Mouse (Mus musculus) CH12.LX (cell line): ENCODE measurements around the gene Tmem54.

Experiments used
- CTCF ChIP-seq, 2 experiments: IDR thresholded peaks in 1 of 2; conservative IDR thresholded peaks in 1 of 2; 2 replicates each; pipeline ENCODE4 v1.5.1; 2011 to 2012; ENCODE audit warnings: low read depth in 2 of 2, low read length in 2 of 2, improper control_type of control experiment in 1 of 2, inconsistent platforms in 1 of 2, mild to moderate bottlenecking in 1 of 2, moderate library complexity in 1 of 2
- E2F4 ChIP-seq: IDR thresholded peaks from 2 replicates; pipeline ENCODE4 v1.6.1; 2011; ENCODE audit warnings: low read depth, low read length, improper control_type of control experiment; ENCODE audit not compliant: insufficient replicate concordance
- ELF1 ChIP-seq: IDR thresholded peaks from 2 replicates; pipeline ENCODE4 v1.6.1; 2014; ENCODE audit warnings: low read depth, mild to moderate bottlenecking, inconsistent platforms, low read length, improper control_type of control experiment
- EP300 ChIP-seq: IDR thresholded peaks from 2 replicates; pipeline ENCODE4 v1.6.1; 2011; ENCODE audit warnings: low read length, improper control_type of control experiment
- ETS1 ChIP-seq: conservative IDR thresholded peaks from 2 replicates; pipeline ENCODE4 v1.6.1; 2012; ENCODE audit warnings: low read depth, mild to moderate bottlenecking, inconsistent platforms, low read length, improper control_type of control experiment, moderate library complexity
- GABPA ChIP-seq: IDR thresholded peaks from 2 replicates; pipeline ENCODE4 v1.6.1; 2012; ENCODE audit warnings: low read depth, low read length, improper control_type of control experiment, inconsistent platforms; ENCODE audit not compliant: insufficient replicate concordance
- MAFK ChIP-seq: IDR thresholded peaks from 2 replicates; pipeline ENCODE4 v1.6.1; 2011; ENCODE audit warnings: low read length, improper control_type of control experiment; ENCODE audit not compliant: insufficient replicate concordance
- MXI1 ChIP-seq: IDR thresholded peaks from 2 replicates; pipeline ENCODE4 v1.6.1; 2011; ENCODE audit warnings: mild to moderate bottlenecking, low read depth, low read length, improper control_type of control experiment
- NRF1 ChIP-seq: IDR thresholded peaks from 2 replicates; pipeline ENCODE4 v1.6.1; 2014; ENCODE audit warnings: low read depth, mild to moderate bottlenecking, inconsistent platforms, low read length, improper control_type of control experiment, moderate library complexity
- PAX5 ChIP-seq: IDR thresholded peaks from 2 replicates; pipeline ENCODE4 v1.6.1; 2012; ENCODE audit warnings: low read length, inconsistent platforms, mixed read lengths
- POLR2A ChIP-seq: IDR thresholded peaks from 2 replicates; pipeline ENCODE4 v1.6.1; 2011; ENCODE audit warnings: low read depth, mild to moderate bottlenecking, improper control_type of control experiment, low read length

DNA sequence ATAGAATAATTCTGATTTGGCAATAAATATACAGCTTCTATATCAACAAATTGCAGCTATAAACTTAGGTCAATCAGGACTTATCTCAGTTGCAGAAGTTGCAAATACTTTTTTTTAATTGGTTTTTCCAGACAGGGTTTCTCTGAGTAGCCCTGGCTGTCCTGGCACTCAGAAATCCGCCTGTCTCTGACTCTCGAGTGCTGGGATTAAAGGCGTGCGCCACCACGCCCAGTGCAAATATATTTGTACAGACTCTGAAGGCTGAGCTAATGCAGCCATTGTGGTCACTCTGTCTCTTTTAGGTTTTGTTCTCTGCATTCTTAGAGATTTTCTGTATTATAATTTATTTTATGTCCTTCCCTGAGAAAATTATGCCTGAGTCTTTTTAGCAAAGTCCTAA is 52.2 kb downstream of the Tmem54 start:
- TF ChIP-seq CTCF (conservative IDR thresholded peaks at IDR 0.05 in 1 of 2, IDR thresholded peaks at IDR 0.05 in 1 of 2; ENCODE audit: low read depth in 2 of 2, low read length in 2 of 2), result no peak
- no peak for TF ChIP-seq MAFK
- no peak for TF ChIP-seq EP300
- no peak for TF ChIP-seq MXI1
- no peak for TF ChIP-seq ETS1
- no peak for TF ChIP-seq POLR2A
- no peak for TF ChIP-seq NRF1
- TF ChIP-seq E2F4, result no peak
- no peak for TF ChIP-seq GABPA
- TF ChIP-seq PAX5, result no peak
- no peak for TF ChIP-seq ELF1
